In the genomic region with DNA sequence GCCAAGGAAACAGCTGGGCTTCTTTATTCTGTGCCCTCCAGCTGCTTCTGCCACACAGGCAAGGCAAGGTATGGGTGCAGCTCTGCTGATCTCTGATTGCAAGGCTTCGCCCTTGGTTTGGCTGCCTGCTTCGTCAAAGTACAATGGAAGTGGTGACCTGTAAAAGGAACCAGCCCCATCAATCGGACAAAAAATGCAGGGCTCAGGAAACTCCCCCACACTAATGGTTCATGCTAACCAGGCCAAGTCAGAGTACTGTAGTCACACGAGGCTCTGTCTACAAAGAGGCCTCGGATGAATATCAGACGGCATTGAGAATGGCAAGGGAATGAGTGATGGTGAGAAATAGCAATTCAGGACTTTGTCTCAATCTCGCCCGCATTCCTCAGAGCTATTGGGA, we compare ENCODE assay signal across 23 mouse cellular contexts.
"Had no signal": no experiment of that assay in that cellular context is flagged by ENCODE, and none has a peak within 500 bp of the region (broad histone marks: within the 10 kb centered on the region; RNA-seq: fewer than 3 reads in every experiment).

No protein-coding gene starts in this region.

- H3K36me3 ChIP-seq: liver, embryonic 15.5 days; lung, embryonic 15.5 days; midbrain, embryonic 10.5 days; midbrain, embryonic 12.5 days; neural tube, embryonic 13.5 days; neural tube, embryonic 15.5 days had no signal

- ATAC-seq: liver, postnatal 0 days; lung, postnatal 0 days; midbrain, embryonic 16.5 days had no signal

- H3K9ac ChIP-seq: liver, embryonic 15.5 days; liver, postnatal 0 days; lung, embryonic 15.5 days; midbrain, embryonic 12.5 days; neural tube, embryonic 13.5 days; neural tube, embryonic 15.5 days had no signal

- H3K27ac ChIP-seq: liver, embryonic 15.5 days; lung, embryonic 15.5 days; macrophage; midbrain, embryonic 10.5 days; midbrain, embryonic 12.5 days; neural tube, embryonic 13.5 days; neural tube, embryonic 15.5 days had no signal

- H3K4me2 ChIP-seq: liver, embryonic 15.5 days; lung, embryonic 15.5 days; midbrain, embryonic 12.5 days; neural tube, embryonic 13.5 days; neural tube, embryonic 15.5 days had no signal

- H3K27me3 ChIP-seq: liver, embryonic 15.5 days; lung, embryonic 15.5 days; megakaryocyte, embryonic 14.5 days; midbrain, embryonic 12.5 days; neural tube, embryonic 13.5 days; neural tube, embryonic 15.5 days had no signal

- H3K9me3 ChIP-seq: liver, embryonic 15.5 days; lung, embryonic 15.5 days; midbrain, embryonic 10.5 days; midbrain, embryonic 12.5 days; neural tube, embryonic 13.5 days; neural tube, embryonic 15.5 days had no signal

- DNase-seq: liver, postnatal 0 days; lung, adult 2 months; lung, postnatal 14 days; lung, postnatal 36 days; midbrain, embryonic 14.5 days; right cerebral cortex, adult 18-20 months; right cerebral cortex, postnatal 25 days; right cerebral cortex, postnatal 4 days; spleen, adult 18-20 months; thymus, adult 18-20 months; thymus, postnatal 14 days; thymus, postnatal 4 days had no signal

- H3K4me1 ChIP-seq: liver, embryonic 15.5 days; megakaryocyte, embryonic 14.5 days; midbrain, embryonic 12.5 days; neural tube, embryonic 13.5 days had no signal

- H3K4me3 ChIP-seq: liver, embryonic 15.5 days; lung, embryonic 15.5 days; megakaryocyte, embryonic 14.5 days; midbrain, embryonic 10.5 days; midbrain, embryonic 12.5 days; myocyte; neural tube, embryonic 13.5 days; neural tube, embryonic 15.5 days had no signal
